Mouse (Mus musculus) cerebellum, adult 18-20 months (tissue): Measurements from ENCODE around the gene Plet1.
A peak's percentile ranks its signal among the peaks of the same experiment; 100 is the strongest.

ENCODE experiments used
- DNase-seq, 2 experiments: peaks; one replicate each; pipeline ENCODE4 v3.0.0; 2021

Gene Plet1

DNA sequence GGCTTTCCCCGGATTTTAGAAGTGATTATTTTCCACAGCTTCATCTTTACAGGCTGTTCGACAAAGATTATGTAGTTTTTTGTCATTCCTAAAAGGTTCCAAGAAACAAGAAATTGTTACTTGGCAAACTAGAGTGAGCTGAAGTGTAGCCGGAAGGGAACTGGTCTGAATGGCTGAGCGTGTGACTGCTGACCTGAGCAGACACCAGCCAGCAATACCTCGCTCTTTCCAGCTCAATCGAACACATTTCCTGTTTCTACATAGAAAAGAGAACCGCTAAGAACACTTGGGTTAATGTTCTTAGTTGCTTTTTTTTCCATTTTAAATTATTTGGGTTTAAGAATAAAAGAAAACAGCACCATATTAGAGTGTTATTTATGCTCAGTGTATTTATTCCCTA lies 45.8 kb downstream of the Plet1 start:
- no peak for DNase-seq

DNA sequence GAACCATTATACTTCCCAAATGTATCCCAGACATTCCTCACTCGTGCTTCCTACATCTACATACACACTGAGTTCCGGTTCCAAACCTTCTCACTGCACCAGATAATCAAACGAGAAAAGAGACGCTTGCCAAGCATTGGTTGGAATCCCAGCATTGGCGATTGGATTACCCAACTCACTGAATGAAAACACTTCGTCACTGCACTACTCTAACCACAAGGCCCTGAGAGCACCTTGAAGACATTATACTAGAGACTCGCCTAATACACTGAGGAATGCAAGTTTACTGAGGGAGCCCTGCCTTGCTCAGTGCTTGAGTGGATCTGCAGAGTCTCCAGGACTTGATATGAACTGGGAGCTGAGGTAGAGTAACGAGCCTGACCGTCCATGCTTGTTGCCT lies 48.1 kb downstream of the Plet1 start:
- DNase-seq: no peak

DNA sequence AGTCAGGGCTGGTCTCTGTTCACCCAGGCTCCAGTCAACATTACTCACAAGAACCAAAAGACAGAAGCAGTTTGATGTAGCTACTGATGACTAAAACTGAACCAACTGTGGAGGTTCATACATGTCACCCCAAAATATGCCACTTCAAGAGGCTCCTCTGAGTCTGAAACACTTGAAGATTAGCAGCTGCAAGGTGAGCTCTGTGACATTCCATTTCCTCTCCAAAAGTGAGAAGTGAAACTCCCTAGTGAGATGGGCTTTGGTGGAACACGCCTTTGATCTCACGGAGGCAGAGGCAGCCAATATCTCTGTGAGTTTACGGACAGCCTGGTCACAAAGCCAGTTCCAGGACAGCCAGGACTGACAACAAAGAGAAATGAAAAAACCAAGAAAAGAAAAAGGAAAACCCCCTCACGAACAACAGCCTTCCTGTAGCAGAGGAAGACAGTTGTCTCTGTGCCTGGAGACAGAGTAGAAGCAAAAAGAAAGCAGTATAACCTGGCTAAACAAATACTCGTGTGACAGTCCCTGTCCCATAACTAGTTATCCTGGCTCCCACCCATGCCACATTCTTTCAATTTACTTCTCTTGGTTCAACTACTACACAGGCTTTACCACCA lies 53.6 kb downstream of the Plet1 start:
- no peak for DNase-seq

DNA sequence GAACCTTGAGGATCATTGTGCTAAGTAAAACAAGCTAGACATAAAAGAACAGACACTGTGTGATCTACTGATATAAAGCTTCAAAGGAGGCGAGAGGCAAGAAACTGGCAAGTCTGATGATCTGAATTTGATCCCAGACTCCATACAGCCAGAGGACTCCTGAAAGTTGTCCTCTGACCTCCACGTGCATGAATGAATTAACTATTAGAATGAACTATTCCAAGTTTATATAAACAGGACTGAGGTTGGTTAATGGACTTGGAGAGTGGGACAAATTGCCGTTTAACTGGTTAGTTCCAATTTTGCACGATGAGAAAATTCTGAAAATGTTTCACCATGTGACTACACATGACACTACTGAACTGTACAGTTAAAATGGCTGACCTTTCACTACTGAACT lies 54.6 kb downstream of the Plet1 start:
- no peak for DNase-seq

DNA sequence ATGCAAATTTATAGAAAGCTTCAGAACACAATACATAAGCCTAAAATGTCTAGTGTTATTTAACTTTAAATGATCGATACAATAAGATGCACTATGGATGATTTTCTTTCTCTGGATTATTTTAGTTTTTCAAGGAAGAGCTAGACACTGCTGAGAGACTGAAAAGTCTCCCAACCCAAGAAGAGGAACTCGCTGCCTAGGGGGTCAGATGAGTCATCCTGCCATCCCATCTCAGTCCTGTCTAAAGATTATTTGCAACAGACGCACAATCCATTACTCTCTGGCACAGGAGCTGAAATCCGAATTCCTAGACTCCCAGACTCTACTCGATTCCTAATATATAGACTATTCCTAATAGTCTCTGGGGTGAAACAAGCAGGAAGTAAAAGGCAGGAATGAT lies 57.9 kb downstream of the Plet1 start:
- DNase-seq: no peak

DNA sequence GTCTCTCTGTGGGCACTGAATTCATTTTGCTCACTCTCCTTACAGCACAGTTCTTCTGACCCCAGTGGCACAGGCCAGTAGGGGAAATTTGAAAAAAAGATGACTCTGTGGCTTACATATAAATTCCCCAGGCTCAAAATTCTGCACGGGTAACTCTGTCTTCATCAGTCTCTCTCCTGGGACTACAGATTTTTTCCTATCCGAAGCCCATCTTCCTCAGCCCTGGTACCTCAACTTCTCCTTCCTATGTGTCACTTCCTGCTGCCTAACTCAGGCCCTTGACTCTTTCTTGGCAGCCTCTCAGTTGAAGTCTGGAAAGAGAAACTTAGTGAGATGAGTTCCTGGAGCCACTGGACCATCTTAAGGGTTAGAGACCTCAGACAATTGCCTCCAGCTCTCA lies 59.2 kb downstream of the Plet1 start:
- DNase-seq: no peak

DNA sequence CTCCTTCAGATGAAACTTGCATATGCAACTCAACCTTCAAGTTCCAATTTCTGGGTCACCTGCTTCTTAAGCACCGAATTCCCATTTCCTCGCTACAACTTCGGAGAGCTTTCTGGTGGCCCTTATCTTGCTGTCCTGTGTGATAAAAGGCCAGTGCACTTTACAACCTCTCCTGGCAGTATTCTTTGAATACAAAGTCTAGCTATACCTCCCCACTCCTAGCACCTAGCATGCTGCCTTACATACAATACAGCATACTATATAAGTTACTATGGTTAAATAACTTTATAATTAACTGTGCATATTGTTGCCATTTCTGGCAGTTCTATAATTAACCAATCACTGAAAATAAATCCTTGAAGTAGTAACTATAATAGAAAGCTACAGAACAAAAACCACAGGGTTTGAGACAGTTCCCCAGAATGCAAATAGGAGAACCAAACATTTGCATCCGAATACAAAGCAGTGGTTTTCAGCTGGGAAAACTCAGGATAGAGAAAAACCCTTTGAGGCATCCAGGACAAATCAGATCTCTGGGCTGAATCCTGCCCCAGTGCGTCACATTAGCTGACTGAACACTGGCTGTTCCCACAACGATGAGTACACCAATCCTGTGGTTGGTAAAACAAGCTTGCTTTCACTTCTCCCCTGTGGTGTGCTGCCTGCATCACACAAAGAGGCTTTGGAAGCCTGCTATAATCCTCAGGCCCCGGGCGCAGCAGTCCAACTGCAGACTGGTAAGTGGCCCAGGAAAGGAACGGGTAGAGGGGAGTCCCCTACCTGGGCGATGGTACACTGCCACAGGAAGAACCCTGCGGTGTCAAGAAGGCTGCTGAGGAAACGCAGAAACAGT lies 60.1 kb downstream of the Plet1 start, which contains the start of gene Il18:
TSS of gene Il18 (plus strand) at position 587 of the 853 bp plus-strand sequence.
- DNase-seq: peak; percentile 14 to 35

DNA sequence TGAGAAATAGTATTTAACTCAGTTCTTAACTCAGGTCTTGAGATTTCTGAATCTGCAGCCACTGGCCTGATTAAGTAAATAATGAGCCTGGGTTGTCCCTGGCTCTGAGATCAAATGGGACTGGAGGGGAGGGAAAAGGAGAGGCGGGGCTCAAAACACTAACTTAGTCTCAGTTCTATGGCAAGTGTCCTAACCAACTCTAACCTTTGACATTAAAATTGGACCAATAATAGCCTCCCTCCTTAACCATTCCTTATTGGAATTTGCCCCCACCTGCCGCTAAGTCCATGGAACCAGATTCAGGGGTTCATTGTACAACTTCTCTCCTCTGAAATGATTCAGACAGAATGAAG lies 60.7 kb downstream of the Plet1 start, which contains the start of gene Bco2:
TSS of gene Bco2 (minus strand) at position 88 of the 353 bp plus-strand sequence.
- no peak for DNase-seq
